Mouse (Mus musculus) layer of hippocampus, adult 18-20 months (tissue): ENCODE data around the gene Nr6a1. TPM values are rescaled to one million over a fixed set of nuclear protein-coding genes. Genes with fewer than 3 reads are reported as not detected.

ENCODE experiments used
- DNase-seq, 2 experiments: peaks; one replicate each; pipeline ENCODE4 v3.0.0; 2022; ENCODE audit warnings: low spot score in 2 of 2
- microRNA-seq, 2 experiments: library from miRNA; unstranded; fragments of <30 nt; microRNA quantifications; one replicate each; pipeline ENCODE4 v1.2.0; 2021
- total RNA-seq, 2 experiments: library from RNA; stranded (reverse); gene quantifications; 2 replicates each; pipeline ENCODE4 v1.2.3; 2021

Nr6a1 gene
- total RNA-seq, 2 experiments from 2014 or later: 7.2 to 8.5 TPM

DNA sequence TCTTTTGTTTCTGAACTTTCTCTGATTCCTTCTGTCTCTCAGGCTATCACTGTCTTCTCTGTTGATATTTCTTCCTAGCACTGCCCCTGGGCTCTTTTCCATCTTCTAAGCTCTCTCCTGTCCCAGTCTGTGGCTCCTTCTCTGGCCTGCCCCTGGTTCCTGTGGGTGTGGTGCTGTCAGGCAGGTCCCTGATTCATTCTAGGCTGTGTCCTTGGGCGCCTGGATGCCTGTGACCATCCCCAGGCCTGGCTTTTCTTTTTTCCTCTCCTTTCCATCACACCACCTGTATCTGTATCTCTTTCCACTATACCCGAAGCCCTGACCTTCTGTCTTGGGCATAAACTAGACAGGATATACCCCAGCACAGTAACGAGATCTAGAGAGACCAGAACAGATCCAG is 241.7 kb downstream of the Nr6a1 start:
- DNase-seq: no peak

DNA sequence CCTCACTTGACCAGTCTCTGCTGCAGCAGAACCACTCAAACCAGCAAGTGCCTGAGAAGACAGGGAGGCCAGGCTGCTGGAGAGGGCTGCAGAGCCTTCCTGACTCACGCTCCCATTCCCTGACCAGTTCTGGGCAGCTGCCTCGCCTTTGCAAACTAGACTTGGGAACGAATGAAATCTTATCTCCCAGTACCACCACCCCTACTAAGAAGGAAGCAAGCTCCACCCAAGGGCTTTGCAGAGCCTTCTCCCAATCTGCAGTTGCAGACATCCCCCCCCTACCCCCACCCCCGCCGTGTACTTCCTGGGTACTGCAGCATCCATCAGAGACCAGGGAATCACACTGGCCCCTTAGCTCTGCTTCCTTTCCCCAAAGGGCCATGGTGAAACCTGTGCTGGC is 244.4 kb downstream of the Nr6a1 start:
- no peak for DNase-seq

DNA sequence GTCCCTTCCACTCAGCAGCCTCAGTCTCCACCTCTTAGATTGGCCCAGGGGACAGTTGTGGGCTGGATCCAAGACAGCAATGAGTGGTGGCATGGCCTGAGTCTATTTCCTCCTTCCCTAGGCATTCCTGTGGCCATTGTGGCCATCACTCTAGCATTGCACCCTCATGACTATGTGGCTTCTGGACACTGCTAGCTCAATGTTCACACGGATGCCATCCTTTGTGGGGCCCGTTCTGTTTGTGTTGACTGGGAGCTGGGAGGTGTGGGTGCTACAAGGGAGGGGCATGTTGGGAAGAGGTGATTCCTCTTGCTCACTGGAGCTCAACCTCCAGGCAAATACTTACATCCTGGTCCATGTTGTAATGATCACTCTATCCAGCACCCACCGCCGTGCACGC is 245.3 kb downstream of the Nr6a1 start:
- DNase-seq: no peak

DNA sequence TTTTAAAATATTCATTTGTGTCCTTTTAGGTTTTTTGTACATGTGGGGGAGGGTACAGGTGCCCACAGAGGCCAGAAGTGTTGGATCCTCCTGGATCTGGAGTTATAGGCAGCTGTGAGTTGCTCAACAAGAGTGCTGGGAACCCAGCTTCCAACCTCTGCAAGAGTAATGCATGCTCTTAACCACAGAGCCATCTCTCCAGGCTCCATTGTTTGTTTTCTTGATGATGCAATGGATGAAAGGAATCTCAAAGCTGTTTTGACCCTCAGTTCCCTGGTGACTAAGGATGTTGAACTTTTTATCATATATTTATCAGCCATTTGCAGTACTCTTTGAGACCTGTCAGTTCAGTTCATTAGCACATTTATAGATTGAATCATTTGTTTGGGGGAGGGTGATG is 248.5 kb downstream of the Nr6a1 start:
- no peak for DNase-seq

DNA sequence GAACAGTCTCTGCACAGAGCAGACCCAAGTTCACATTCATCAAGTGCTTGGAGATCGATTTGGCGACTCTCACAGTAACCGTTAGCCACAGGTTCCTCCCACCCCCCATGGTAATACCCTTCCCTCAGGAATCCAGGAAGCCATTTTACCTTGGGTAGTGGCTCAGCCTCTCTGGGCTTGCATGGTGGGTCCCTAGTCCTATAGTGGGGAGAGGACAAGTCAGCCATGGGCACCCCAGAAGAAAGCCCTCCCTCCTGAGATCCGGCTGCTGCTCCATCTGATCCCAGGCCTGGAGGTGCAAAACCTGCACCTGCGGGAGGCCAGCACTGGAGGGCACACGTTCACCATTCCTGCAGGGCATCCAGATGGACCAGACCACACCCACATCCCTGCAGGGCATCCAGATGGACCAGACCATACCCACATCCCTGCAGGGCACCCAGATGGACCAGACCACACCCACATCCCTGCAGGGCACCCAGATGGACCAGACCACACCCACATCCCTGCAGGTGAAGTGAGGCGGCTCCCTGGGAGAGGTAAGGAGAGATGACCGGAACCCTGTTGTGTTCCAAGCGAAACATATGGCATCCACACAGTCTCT is 252.0 kb downstream of the Nr6a1 start:
- no peak for DNase-seq

Small RNA genes within 50 kb of the gene (microRNA-seq; reads per million reads assigned to microRNA genes)
- 8.0 to 10.1 reads per million in 2 experiments for gene Mir181a-2
- gene Mir181b-2: 852 to 1,380 reads per million in 2 experiments

Other genes with a start within 250 kb of the Nr6a1 start
- gene Nr5a1, start 213.1 kb downstream of the Nr6a1 start, total RNA-seq: not detected
- 1 to 10 TPM; 1.2 to 1.3 TPM for gene Olfml2a, start 4.3 kb upstream of the Nr6a1 start, total RNA-seq
- gene Wdr38, start 69.8 kb upstream of the Nr6a1 start, total RNA-seq: under 1 TPM; 0.71 to 0.79 TPM
- gene Arpc5l, start 77.7 kb upstream of the Nr6a1 start, total RNA-seq: 10 to 100 TPM; 91.3 to 96.4 TPM
- 100 to 1,000 TPM; 283 to 295 TPM for gene Rpl35, start 77.9 kb upstream of the Nr6a1 start, total RNA-seq
- gene Golga1, start 137.9 kb upstream of the Nr6a1 start, total RNA-seq: 10 to 100 TPM; 31.4 to 34.5 TPM